8 mouse cellular contexts compared by ENCODE assay signal in the genomic region with DNA sequence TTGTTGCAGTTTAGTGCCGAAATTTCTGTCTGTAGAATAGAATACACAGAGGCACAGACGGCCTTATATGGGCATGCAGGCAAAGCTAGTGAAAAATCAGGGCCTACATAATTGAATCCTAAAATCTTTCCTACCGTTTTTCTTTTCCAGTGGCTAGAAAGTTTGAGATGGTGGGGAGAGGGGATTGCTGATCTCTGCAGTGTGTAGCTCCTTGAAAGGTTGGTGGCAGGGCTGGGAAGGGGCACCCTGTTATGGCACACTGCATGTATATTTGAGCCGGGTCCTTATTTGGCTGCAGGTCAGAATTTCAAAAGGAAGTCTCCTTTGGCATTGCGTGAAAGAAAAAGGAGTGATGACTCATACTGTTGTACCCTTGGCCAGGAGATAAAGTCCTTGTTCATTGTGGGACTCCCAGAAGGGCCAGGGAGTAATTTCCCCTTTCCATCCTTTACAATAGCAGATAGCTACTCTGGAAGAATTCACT. TPM values are rescaled to one million over a fixed set of nuclear protein-coding genes. Genes with fewer than 3 reads are reported as not detected.
DNase-seq lines count a peak whose midpoint lies in the region; ATAC-seq and TF ChIP-seq lines count a peak whose summit lies in the region.

No protein-coding gene starts in this region.

- peak overlapping the region; percentile 84 for H3K4me2 ChIP-seq in heart, embryonic 16.5 days (ENCODE audit: low read depth, low read length)
- peak overlapping the region; percentile 61 for H3K4me2 ChIP-seq in midbrain, embryonic 12.5 days (replicated peaks)

- H3K36me3 ChIP-seq in spleen, adult 2 months (ENCODE audit: control insufficient read depth, insufficient read depth, low read length), result peaks cover 32% of the 10 kb centered on the region
- peaks cover 35% of the 10 kb centered on the region for H3K36me3 ChIP-seq in heart, embryonic 16.5 days (ENCODE audit: control insufficient read depth, insufficient read depth)
- peaks cover 37% of the 10 kb centered on the region for H3K36me3 ChIP-seq in midbrain, embryonic 12.5 days

- no peak for TF ChIP-seq CTCF in spleen, adult 2 months (IDR thresholded peaks at IDR 0.05; ENCODE audit: extremely low read depth, insufficient read depth, insufficient read length, insufficient replicate concordance)

- H3K27me3 ChIP-seq in spleen, adult 2 months (ENCODE audit: control insufficient read depth, insufficient read depth, low read length), result no peaks in the 10 kb centered on the region
- no peaks in the 10 kb centered on the region for H3K27me3 ChIP-seq in heart, embryonic 16.5 days (ENCODE audit: control insufficient read depth, insufficient read depth, low read length)
- no peaks in the 10 kb centered on the region for H3K27me3 ChIP-seq in midbrain, embryonic 12.5 days

- H3K9ac ChIP-seq in heart, embryonic 16.5 days (ENCODE audit: low read length), result peak overlapping the region; percentile 87
- peak overlapping the region; percentile 75 for H3K9ac ChIP-seq in midbrain, embryonic 12.5 days (replicated peaks)

- H3K4me3 ChIP-seq in spleen, adult 2 months (ENCODE audit: extremely low read depth, insufficient read depth, insufficient read length), result peak overlapping the region; percentile 82
- H3K4me3 ChIP-seq in brown adipose tissue, adult 24 weeks (ENCODE audit: insufficient read depth, low read depth, low read length), result peak overlapping the region; percentile 87
- peak overlapping the region; percentile 80 for H3K4me3 ChIP-seq in heart, embryonic 16.5 days (ENCODE audit: low read length)
- peak overlapping the region; percentile 66 for H3K4me3 ChIP-seq in midbrain, embryonic 12.5 days

- no peak for DNase-seq in spleen, adult 2 months (ENCODE audit: low read depth in 1 of 2, low spot score in 2 of 2)
- DNase-seq in spleen, adult 12 weeks (ENCODE audit: low spot score), result no peak
- peak; percentile 29 to 57 for DNase-seq in kidney, postnatal 36 days
- no peak for DNase-seq in layer of hippocampus, adult 8-10 months (ENCODE audit: low spot score in 2 of 2)
- no peak for DNase-seq in frontal cortex, postnatal 25 days (ENCODE audit: low spot score in 2 of 2)

- H3K9me3 ChIP-seq in heart, embryonic 16.5 days (replicated peaks; ENCODE audit: control insufficient read depth, low read length), result no peaks in the 10 kb centered on the region
- H3K9me3 ChIP-seq in midbrain, embryonic 12.5 days, result no peaks in the 10 kb centered on the region

- H3K4me1 ChIP-seq in spleen, adult 2 months (ENCODE audit: control insufficient read depth, insufficient read depth, insufficient read length), result peaks cover 6% of the 10 kb centered on the region
- peaks cover 21% of the 10 kb centered on the region for H3K4me1 ChIP-seq in brown adipose tissue, adult 24 weeks (ENCODE audit: control insufficient read depth, insufficient read depth, insufficient read length, low read length)
- H3K4me1 ChIP-seq in heart, embryonic 16.5 days (ENCODE audit: control insufficient read depth, insufficient read depth, low read length), result peaks cover 18% of the 10 kb centered on the region
- peaks cover 16% of the 10 kb centered on the region for H3K4me1 ChIP-seq in midbrain, embryonic 12.5 days

- H3K27ac ChIP-seq in spleen, adult 2 months (ENCODE audit: insufficient read depth, low read length), result peak overlapping the region; percentile 93
- H3K27ac ChIP-seq in brown adipose tissue, adult 24 weeks (replicated peaks; ENCODE audit: low read depth, low read length), result peak overlapping the region; percentile 100
- peak overlapping the region; percentile 98 for H3K27ac ChIP-seq in heart, embryonic 16.5 days (ENCODE audit: low read length)
- H3K27ac ChIP-seq in midbrain, embryonic 12.5 days (replicated peaks), result peak overlapping the region; percentile 95

- ATAC-seq in heart, embryonic 16.5 days (replicated peaks; ENCODE audit: extremely low read depth, insufficient read depth, low FRiP score), result 0 out of 2 replicates have a peak, but pooled peaks have one; percentile 3
- no peak for ATAC-seq in midbrain, embryonic 12.5 days (ENCODE audit: low FRiP score, low read depth)

- WGBS in spleen, adult 2 months, result 2% methylated on average over 5 of the region's 5 CpGs
- 2% methylated on average over 5 of the region's 5 CpGs for WGBS in heart, embryonic 16.5 days
- 4% methylated on average over 5 of the region's 5 CpGs for WGBS in midbrain, embryonic 12.5 days

- TF ChIP-seq POLR2A in spleen, adult 2 months (IDR thresholded peaks at IDR 0.05; ENCODE audit: low read depth, low read length), result no peak

RNA-seq across cellular contexts. Expression of gene Klf6, which starts 2.2 kb away (rescaled TPM):
- polyA plus RNA-seq in spleen, adult 2 months (2012; rRNA removed), result 8.4 and 14.6 TPM in 2 replicates
- polyA plus RNA-seq in brown adipose tissue, adult 24 weeks (2012; ENCODE audit: insufficient read depth, insufficient read length, missing spikeins), result 28.4 and 31.5 TPM in 2 replicates
- 77.1 and 87.5 TPM in 2 replicates for polyA plus RNA-seq in heart, embryonic 16.5 days (2015; fragmentation: Nextera tagmentation; extraction: Ambion mirVana)
- 71.6 and 77.0 TPM in 2 replicates for polyA plus RNA-seq in midbrain, embryonic 12.5 days (2016; fragmentation: Nextera tagmentation; extraction: Ambion mirVana)
- 10 to 100 TPM; 30.6 to 38.0 (median 33.1) TPM for total RNA-seq in layer of hippocampus, adult 8-10 months (2022)

Comparison
In these comparisons a context has a peak if more than half of its experiments do, and no peak if none do; other contexts are left out.
1. DNase-seq: peak in kidney, postnatal 36 days (2 of 2); none in spleen, adult 2 months (0 of 2), spleen, adult 12 weeks (single experiment), layer of hippocampus, adult 8-10 months (0 of 2) and frontal cortex, postnatal 25 days (0 of 2).
2. Peak in every context shown above with its lines, with median percentiles within 50 percentile points of each other: H3K27ac ChIP-seq and H3K4me3 ChIP-seq.